Mouse (Mus musculus) C2C12 (cell line): Measurements from ENCODE around the gene Endov.

Source experiments
- CEBPB ChIP-seq: IDR thresholded peaks from one replicate; pipeline ENCODE4 v1.6.1; 2011; ENCODE audit warnings: low read depth, mild to moderate bottlenecking, control low read depth, moderate library complexity
- CTCF ChIP-seq: IDR thresholded peaks from one replicate; pipeline ENCODE4 v1.5.1; 2011; ENCODE audit not compliant: control insufficient read depth, insufficient read depth, insufficient read length
- MAX ChIP-seq: IDR thresholded peaks from one replicate; pipeline ENCODE4 v1.6.1; 2011; ENCODE audit warnings: mild to moderate bottlenecking, control low read depth
- MYOG ChIP-seq: IDR thresholded peaks from one replicate; pipeline ENCODE4 v1.6.1; 2011; ENCODE audit not compliant: control insufficient read depth, insufficient read length; ENCODE audit errors: extremely low read depth
- USF1 ChIP-seq: IDR thresholded peaks from one replicate; pipeline ENCODE4 v1.6.1; 2011; ENCODE audit warnings: low read depth, mild to moderate bottlenecking, control low read depth, moderate library complexity

DNA sequence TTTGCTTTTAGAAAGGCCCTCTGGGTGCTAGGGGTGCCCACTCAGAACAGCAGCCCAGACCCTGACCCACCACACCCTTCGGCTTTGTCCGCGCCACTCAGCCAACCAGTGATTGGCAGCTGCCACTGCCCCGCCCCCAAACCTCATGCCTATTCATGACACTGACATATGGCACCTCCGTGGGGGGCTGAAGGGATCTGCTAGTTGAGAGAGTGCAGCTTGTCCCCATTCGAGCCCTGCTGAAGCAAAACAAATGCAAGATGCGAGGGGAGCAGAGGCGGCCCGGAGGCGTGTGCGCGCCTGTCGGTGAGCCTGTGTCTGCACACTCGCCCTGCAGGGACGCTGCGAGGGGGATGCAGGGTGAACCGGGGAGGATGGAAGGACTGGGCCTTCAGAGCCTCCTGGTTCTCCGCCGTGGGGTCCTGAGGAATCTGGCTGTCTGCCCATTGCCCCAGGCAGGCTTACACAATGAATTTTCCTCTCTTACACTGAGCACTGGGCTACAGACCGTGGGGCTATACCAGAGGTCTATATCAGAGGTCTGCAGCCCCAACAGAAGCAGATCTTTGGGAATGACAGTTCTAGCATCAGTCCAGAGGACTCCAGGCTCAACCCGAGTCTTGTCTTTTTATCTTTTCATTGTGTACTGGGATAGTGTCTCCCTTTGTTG, 24.0 kb downstream of the Endov start:
- TF ChIP-seq MAX, result no peak
- no peak for TF ChIP-seq CTCF
- no peak for TF ChIP-seq USF1
- no peak for TF ChIP-seq CEBPB
- no peak for TF ChIP-seq MYOG
